Mouse (Mus musculus): Measurements from ENCODE around the gene Ccl5.
"Not testable (repeated sequence)": the region's sequence is repeated elsewhere in the genome, so short reads cannot be mapped to it uniquely, and the experiment has no call there.

Gene Ccl5

DNA sequence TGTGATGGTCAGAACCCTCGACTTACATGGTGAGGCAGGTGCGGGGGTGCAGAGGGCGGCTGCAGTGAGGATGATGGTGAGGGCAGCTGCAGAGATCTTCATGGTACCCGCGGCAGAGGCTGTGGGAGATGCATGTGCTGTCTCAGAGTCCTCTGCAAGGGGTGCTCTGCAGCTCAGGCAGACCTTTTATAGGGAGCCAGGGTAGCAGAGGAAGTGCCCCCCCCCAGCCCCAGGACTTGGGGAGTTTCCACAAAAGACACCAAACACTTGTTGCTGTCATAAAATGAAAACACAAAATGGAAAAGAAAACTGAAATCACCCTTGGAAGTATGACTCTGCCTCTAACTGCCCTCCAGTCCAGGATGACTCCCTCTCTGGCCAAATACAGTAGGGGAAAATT is at the start of gene Ccl5:
Ccl5 (minus strand) TSS at position 159 of the 400 bp plus-strand sequence.
- no peak for DNase-seq (ENCODE audit: low read depth, low spot score)

DNA sequence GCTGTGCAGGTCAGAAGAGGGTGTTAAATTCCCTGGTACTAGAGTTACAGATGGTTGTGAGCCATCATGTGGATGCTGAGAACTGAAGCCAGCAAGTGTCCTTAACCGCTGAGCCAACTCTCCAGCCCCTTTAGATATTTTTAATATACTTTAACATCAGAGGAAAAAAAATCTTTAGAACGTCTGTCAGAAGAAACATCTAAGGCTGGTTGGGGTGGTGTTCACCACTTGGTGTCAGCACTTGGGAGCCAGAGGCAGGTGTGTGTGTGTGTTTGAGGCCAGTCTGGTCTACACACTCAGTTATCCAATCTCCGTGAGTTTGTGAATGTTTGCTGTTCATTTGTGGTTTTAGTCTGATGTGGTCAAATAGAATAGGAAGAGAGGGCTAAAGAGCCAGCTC is 48.7 kb upstream of the Ccl5 start:
- no peak for DNase-seq (ENCODE audit: low read depth, low spot score)

DNA sequence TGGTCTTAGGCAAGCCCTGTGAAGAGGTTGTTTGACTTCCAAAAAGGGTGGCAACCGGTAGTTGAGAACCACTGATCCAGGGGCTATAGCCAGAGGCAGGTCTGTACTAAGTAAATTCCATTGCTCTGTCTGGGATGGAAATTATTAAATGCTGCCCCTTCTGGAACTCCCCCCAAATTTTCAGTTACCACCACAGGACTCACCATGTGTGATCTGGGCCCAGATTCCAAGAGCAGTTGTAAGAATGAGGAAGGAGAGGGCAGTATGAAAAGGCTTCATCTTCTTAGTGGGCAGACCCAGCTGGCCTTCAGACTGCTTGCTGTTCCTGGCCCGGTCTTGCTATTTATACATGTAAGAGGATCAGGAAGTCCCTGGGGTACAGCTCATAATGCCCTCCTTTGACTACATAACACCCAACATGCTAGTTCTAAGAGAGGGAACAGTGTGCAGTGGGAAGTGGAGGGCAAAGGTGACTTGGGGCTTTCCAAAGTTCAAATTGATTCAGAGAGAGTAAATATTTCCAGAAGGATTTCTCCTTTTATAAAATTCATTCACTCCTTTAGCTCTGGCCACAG is 48.0 kb upstream of the Ccl5 start, which contains the start of gene Ccl9:
Ccl9 (minus strand) TSS at position 451 of the 575 bp plus-strand sequence.
- DNase-seq (ENCODE audit: low read depth, low spot score) = no peak

DNA sequence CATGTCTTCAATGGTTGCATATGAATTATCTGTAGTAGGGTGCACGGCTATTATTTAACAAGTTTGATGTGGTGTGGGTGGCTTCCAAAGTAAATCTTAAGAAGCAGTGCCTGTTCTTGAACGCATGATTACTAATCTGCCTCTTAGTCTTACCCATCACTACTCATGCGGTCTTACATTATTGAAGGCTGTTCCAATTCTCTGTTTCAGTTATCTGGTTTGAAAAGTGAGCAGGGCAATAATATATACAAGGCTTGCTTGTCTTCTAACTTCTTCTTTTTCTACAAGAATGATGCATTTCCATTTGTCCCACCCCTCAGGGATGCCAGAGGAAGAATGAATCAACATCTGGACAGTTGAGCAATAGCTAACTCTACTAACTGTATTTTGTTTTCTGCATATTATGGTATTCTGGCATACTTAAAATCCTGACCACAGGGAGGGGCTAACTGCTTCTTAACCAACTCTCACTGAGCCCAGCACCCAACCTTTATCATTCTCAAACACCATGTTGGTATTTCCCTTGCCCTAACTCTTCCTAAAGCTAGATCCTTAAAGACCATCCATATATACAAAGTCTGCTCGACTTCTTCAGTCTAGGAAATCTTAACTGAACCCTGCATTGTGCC is 46.7 kb upstream of the Ccl5 start:
- no peak for DNase-seq (ENCODE audit: low read depth, low spot score)

DNA sequence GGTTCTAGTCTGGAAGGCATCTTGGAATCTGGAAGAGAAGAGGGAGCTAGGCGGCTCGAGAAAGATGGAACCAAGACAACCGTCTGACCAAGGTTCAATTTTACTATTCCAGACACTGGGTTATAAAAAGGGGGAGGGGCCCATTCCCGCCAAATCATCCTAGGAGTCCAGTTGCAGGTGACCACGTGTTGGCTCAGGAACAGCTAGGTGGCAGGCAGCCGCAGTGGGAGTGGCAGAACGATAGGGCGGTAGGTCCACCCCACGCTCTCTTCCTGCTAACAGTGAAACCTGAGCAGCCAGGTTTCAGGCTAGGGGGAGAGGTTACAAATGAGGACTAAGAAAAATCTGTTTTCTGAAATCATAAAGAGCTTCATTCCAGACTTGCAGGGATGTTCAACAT is 42.5 kb upstream of the Ccl5 start:
- DNase-seq (ENCODE audit: low read depth, low spot score) = no peak

DNA sequence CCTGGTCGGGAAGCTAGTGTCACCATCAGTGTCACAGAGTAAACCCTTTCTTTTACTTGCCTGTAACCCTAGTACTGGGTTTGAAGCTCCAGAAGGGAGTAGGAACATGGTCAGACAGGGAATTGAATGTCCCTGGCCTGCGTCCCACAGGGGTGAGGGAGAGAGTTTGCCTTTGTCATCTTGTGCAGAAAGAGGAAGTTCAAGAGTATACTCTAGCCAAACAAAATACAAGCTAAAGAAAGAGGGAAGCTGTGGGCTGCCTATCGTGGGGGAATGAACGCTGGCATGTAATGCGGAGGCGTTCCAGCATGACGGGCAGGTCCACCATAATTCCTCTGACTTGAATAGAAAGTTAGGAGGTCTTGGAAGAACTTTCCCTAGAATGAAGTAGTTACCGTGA is 41.9 kb upstream of the Ccl5 start:
- DNase-seq (ENCODE audit: low read depth, low spot score) = no peak

DNA sequence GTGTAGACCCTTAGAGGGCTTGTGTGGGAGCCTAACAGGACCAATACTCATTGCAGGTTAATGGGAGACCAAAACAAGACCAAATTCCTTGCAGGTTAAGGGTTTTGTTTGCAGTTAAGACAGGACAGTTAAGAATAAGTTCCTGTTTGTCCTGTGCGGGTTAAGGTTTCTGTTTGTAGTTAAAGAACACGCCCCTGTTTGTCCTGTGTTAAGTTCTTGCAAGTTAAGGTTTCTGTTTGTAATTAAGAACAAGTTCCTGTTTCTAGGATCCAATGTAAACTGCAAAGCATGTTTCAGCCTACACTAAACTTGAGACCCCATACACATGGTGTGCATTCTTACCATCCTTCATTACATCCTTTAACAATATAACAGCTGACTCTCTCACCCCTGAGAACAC is 39.9 kb upstream of the Ccl5 start:
- no peak for DNase-seq (ENCODE audit: low read depth, low spot score)

DNA sequence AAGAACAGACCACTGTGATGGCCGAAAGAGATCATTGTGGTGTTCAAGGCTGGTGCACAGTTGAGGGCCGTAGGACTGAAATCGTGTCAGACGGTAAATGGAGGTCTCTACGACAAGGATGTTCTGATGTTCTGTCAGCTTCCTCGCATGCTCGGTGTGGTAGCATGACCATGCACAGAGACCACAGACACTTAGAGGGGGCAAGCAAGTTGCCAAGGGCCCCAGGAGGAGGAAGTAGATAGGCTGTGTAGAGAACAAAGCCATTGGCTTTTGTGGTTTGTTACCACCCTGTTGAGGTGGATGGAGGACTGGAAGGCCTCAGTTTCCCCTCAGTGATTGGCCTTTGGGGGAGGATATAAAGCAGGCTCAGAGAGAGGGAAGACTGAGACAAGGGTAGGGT is 38.9 kb upstream of the Ccl5 start:
- no peak for DNase-seq (ENCODE audit: low read depth, low spot score)

DNA sequence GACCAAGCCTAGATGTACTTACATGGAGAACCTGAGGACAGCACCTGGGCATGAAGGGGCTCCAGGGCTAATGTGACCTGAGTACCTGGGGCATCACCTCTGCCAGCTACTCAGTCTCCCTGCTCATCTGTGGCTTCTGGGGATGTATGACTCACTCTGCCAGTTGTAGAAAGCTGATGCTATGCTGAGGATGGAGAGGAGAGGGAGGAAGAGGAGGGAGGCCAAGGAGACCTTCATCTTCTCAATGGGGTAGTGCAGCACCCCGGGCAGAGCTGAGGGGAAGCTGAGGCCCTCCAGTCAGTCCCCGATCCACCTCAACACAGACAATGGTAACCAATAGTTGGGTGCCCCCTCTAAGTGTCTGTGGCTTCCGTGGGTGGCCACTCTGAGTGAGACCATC is 38.5 kb upstream of the Ccl5 start:
- DNase-seq (ENCODE audit: low read depth, low spot score) = no peak

DNA sequence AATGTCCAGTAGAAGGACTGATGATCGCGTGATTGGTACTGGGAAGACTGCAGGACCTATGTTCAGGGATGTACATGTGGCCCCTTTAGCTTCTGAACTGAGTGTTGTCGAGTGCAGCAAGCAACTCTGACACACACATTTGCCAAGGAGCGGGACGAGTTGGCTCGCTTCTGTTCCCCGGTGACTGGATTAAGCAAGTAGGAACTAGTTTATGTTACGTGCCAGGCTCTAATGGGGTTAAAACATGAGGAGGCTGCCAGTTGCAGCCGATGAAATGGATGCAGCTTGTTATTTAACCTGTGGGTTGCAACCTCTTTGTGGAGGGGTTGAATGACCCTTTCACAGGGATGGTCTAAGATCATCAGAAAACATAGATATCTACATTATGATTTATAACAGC is 37.7 kb upstream of the Ccl5 start:
- no peak for DNase-seq (ENCODE audit: low read depth, low spot score)

DNA sequence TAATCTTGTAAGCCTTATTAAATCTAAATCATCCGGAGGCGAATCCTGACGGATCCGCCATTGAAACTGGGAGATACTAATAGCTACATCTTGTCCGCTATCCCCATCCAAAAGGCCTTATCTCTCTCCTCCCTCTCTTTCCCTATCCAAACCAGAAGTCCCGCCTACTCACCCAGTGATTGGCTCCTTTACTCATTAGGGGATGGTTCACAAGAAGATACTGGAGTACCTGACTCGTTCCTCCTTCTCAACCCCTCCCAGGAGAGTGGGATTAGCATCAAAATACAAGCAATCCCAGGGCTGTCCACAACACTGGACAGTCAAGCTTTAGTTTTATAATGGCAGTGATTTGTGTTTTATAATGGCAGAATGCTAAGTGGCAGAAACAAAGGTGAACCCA is 37.0 kb upstream of the Ccl5 start:
- no peak for DNase-seq (ENCODE audit: low read depth, low spot score)

DNA sequence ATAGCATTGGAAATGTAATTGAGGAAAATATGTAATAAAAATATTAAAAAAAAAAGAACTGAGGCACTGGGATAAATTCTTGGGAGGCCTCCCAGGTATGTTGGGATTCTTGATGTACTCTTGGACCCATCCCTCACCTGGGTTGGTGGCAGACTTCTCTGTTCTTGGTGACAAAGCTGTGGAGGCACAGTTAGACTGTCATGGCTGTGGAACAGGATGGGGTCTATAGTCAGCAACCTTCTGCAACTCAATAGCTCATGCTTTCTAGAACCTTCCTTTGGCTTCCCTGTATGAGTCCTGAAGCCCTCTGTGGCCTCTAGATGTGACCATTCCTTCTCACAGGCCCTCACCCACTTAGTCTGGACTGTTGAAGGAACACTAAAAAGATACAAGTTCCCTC is 36.3 kb upstream of the Ccl5 start:
- no peak for DNase-seq (ENCODE audit: low read depth, low spot score)

DNA sequence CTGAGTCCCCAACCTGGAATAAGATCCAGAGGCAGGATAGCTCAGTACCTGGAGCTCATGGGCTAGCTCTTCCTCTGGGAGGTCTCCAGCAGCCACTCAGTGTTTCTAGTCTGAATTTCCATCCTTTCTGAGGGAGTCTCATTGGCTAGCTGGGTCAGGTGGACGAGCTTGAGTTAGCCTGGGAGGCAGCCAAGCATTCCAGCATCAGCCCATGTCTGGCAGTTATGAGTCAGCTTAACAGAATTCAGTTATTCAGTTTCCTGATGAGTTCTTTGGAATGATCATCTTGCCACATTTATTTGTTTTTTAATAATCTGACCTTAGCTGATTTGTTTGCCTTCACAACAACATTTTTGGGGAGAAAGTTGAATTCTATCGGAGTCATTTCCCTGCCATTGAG is 33.4 kb upstream of the Ccl5 start:
- DNase-seq (ENCODE audit: low read depth, low spot score) = no peak

DNA sequence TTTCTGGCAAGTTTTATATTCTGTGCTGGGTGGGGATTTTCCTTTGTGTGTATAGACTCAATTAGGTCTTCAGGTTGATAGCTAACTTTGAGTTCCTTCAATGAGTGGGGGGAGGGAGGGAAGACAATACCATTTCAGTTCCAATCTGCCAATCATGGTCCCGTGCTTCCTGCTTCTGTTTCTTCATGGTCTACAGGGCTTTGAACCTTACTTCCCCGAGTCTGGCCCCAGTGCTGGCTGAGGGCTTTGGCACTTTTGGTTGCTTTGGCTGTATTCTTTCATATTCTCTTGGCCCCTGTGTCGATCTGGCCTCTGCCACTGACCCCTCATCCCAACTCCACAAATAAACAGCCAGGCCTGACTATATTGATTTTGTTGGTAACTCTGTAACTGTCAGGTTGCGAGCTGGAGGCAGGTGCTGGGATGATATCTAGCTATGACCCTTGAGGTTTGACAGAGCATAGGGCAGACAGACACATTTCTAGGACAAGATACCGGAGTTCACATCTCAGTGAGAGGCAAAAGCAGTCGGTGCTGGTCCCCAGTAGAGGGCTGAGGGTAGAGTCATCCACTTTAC is 32.1 kb upstream of the Ccl5 start:
- DNase-seq (ENCODE audit: low read depth, low spot score) = no peak

DNA sequence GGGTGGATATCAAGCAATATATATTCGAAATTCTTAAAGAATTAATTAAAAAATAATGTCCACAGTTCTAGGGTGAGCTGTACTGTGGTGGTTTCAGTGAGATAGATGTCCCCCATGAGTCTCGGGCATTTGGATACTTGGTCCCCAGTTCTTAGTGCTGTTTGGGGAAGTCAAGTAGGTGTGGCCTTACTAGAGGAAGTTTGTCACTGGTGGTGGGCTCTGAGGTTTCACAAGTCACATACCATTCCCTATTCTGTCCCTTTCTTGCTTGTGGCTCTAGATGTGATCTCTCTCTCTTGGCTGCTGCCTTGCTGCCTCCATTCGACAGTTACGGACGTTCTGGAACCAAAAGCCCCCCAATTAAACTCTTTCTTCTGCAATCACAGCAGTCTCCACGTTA is 30.1 kb upstream of the Ccl5 start:
- DNase-seq (ENCODE audit: low read depth, low spot score) = no peak

DNA sequence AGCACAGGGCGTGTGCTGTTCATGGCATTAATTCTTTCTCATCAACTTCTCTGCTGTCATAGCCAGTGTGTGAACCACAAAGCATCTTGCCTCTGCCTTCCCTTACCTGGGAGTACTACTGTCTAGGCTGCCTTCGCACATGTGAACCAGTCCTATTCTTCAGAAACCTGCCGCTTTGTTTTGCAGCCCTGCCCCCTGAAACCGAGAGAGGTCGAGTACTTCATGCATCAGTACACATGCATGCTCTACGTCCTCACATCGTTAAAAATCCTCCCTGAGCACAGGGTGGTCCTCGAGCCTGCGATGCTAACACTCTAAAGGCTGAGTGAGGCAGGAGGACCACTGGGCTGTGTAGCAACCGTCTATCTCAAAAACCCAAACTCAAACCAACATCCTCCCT is 26.8 kb upstream of the Ccl5 start:
- no peak for DNase-seq (ENCODE audit: low read depth, low spot score)

DNA sequence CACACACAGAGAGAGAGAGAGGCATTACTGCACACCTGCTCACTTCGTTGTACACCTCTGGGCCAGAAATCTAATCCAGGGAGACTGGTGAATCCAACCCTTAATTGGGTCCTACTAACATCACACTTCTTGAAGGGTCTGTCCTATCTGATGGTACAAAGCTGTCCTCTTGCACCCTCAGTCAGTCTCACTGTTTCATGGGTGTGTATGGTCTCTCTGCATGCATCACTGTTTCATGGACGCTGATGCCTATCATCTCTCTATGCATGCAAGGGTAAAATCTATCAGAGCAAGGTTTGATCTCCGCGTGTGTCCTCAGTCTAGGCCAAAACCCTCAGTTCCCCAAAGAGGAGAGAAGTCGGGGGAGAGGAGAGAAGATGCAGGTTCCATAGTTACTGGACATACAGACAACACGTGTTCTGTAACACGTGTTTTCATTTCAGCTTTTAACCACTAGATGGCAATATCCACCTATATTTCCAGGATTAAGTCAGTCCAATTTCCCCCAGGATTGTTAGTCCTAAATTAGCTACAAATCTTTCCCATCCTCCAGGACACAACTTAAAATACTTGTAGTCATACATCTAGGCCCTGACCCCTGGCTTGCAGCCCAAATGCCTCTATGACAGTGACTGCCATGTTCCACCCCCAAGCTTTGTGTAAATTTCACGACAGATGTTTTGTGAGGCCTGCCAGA is 25.9 kb upstream of the Ccl5 start:
- DNase-seq (ENCODE audit: low read depth, low spot score) = peak; percentile 86

DNA sequence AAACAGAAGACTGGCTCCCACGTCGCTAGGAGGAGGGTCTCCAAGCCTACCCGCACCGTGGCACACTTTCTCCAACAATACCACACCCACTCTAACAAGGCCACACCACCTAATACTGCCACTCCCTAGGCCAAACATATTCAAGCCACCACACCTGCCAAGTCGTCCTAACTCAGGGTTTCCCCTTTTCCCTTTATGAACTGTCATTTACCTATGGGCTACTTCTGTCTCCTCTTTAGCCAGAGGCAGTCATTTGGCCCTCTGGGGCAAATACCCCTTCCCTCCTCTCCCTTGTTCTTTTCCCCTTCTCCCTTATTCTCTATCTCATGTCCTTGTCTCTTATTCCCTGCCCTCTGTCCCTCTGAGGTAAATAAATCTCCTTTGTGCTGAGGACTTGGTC is 21.4 kb upstream of the Ccl5 start:
- no peak for DNase-seq (ENCODE audit: low read depth, low spot score)

DNA sequence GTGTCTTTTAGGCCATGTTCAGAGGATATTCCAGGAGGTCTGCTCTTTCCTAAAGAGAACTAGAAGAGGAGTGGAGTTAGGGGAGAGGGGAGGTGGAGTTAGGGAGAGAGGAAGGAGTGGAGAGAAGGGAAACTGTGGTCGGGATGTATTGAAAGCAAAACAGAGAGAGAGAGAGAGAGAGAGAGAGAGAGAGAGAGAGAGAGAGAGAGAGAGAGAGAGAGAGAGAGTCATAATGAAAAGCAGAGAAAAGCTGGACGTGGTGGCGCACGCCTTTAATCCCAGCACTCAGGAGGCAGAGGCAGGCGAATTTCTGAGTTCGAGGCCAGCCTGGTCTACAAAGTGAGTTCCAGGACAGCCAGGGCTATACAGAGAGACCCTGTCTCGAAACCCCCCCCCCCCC is 20.7 kb upstream of the Ccl5 start:
- DNase-seq (ENCODE audit: low read depth, low spot score) = not testable (repeated sequence)

DNA sequence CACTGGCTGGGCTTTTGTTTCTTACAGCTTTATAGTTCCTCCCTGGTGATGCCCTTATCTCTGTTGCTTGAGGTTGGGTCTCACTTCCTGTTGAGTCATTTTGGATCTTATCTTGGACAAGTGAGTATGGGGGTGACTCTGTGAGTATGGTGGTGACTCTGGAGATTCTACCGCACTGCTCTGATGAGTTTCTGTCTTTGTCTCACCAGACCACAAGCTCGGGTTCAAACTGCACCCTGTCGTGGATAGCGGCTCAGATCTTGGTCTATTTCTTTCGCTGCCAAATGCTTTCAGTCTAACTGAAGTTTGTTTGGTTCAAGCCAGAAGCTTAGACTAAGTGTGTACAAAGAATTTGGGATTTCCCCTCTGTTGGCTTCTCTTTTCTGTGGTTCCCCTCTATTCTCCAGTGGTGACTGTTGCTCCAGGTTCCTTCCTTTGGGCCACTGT is 19.9 kb upstream of the Ccl5 start:
- no peak for DNase-seq (ENCODE audit: low read depth, low spot score)

DNA sequence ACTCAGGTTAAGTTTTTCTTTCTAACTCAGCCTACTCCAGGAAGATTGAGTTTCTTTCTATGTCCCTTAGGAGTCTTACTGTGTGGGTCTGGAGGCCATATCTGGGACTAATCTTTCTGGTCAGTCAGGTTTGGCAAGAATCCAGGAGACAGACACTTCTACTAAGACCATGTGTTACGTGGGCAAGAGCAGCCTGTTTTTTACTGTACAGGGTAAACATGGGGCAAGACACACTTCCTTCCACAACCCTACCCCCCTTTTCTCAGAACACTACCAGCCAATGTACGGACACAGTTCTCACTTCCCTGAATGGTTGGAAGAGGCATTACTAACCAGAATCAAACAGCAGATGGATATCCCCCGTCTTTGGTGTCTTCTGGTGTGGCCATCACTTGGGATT is 13.9 kb upstream of the Ccl5 start:
- peak; percentile 19 for DNase-seq (ENCODE audit: low read depth, low spot score)

DNA sequence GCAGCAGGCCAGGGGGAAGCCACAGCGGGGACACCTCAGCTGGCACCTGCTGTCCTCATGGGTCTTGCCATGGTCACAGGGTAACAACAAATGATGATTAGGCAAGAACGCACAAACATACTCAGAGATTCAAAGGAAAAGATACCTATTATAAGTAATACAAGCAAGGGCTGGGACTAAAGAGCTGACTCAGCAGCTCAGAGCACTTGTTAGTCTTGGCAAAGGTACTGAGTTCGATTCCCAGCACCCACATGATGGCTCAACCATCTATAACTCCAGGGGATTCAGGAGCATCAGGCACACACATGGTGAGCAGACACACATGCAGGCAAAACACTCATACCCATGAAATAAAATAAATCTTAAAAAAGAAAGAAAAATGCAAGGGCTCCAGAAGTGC is 11.1 kb upstream of the Ccl5 start:
- no peak for DNase-seq (ENCODE audit: low read depth, low spot score)

DNA sequence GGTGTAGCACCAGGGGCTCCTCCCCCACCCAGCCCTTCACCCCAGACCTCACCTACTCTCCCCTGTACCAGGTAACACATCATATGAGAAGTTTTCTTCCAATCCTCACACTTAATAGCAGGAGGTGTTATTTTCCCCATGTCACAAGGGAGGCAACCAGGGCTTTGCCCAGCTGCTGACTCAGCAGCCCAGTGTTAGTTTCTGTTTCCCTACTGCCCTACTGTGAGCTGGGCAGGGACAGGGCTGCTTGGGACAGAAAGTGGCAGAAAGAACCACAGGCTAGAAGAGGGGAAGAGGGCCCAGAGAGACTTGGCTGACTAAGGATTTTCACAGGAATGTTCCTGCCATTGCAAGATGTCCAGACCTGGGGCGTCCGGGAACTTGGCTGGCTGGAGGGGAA is 10.6 kb upstream of the Ccl5 start:
- no peak for DNase-seq (ENCODE audit: low read depth, low spot score)
